Mouse (Mus musculus) liver, adult 2 months (tissue): Measurements from ENCODE around the gene Tm9sf1. TPM values are rescaled to one million over a fixed set of nuclear protein-coding genes. Genes with fewer than 3 reads are reported as not detected.
A peak's percentile ranks its signal among the peaks of the same experiment; 100 is the strongest.

ENCODE experiments used
- DNase-seq: peaks from one replicate; pipeline ENCODE4 v3.0.0-alpha.2; 2011; ENCODE audit warnings: low read depth, low spot score; ENCODE audit errors: extremely low read depth
- H3K27ac ChIP-seq: fragments of 200-500 bp; replicated peaks from 2 replicates; pipeline ENCODE4 v1.5.1; 2012; ENCODE audit warnings: low read depth, mild to moderate bottlenecking, control low read depth, inconsistent platforms, low read length; ENCODE audit not compliant: insufficient read depth
- H3K27me3 ChIP-seq: fragments of 200-500 bp; 2 replicates; pipeline ENCODE4 v1.6.1; 2012; ENCODE audit warnings: mild to moderate bottlenecking, moderate library complexity, low read length, inconsistent platforms; ENCODE audit not compliant: control insufficient read depth, insufficient read depth
- H3K36me3 ChIP-seq: fragments of 200-500 bp; 2 replicates; pipeline ENCODE4 v1.6.1; 2012; ENCODE audit warnings: low read length, inconsistent platforms; ENCODE audit not compliant: control insufficient read depth, insufficient read depth
- H3K4me1 ChIP-seq: fragments of 200-500 bp; 2 replicates; pipeline ENCODE4 v1.6.1; 2011; ENCODE audit warnings: low read length; ENCODE audit not compliant: control insufficient read depth, insufficient read depth
- H3K4me3 ChIP-seq: fragments of 200-500 bp; 2 replicates; pipeline ENCODE4 v1.5.1; 2011; ENCODE audit warnings: low read depth, mild to moderate bottlenecking, control low read depth, low read length, moderate library complexity; ENCODE audit not compliant: insufficient read depth
- H3K79me2 ChIP-seq: fragments of 200-500 bp; 2 replicates; pipeline ENCODE4 v1.6.1; 2012; ENCODE audit warnings: inconsistent platforms, mild to moderate bottlenecking, low read length, moderate library complexity; ENCODE audit not compliant: control insufficient read depth, insufficient read depth
- H3K9ac ChIP-seq: fragments of 200-500 bp; 2 replicates; pipeline ENCODE4 v1.6.1; 2012; ENCODE audit warnings: low read depth, mild to moderate bottlenecking, control low read depth, inconsistent platforms, low read length
- CTCF ChIP-seq: fragments of 200-500 bp; IDR thresholded peaks from 2 replicates; pipeline ENCODE4 v1.5.1; 2011; ENCODE audit warnings: low read depth, low read length, control low read depth
- POLR2A ChIP-seq: fragments of 200-500 bp; IDR thresholded peaks from 2 replicates; pipeline ENCODE4 v1.6.1; 2011; ENCODE audit warnings: low read length, control low read depth; ENCODE audit not compliant: insufficient read depth; ENCODE audit errors: extremely low read depth
- WGBS: fragments of 180-500 bp; shearing (Covaris S2); methylation state at CpG from one replicate; pipeline ENCODE4 v1.1.7; 2018; 5-methylcytosine and 5-hydroxymethylcytosine counted together
- polyA plus RNA-seq: library from polyadenylated mRNA; depleted of rRNA; stranded (reverse); fragments of >200 nt; gene quantifications from 2 replicates; pipeline ENCODE4 v1.2.3, GENCODE M21; 2012
- total RNA-seq: library from RNA; depleted of rRNA; stranded (reverse); fragments of >200 nt; gene quantifications from 2 replicates; pipeline ENCODE4 v1.2.3, GENCODE M21; 2014

The Tm9sf1 gene
- total and polyA plus RNA-seq, 2 experiments: 46.5 to 70.4 TPM

DNA sequence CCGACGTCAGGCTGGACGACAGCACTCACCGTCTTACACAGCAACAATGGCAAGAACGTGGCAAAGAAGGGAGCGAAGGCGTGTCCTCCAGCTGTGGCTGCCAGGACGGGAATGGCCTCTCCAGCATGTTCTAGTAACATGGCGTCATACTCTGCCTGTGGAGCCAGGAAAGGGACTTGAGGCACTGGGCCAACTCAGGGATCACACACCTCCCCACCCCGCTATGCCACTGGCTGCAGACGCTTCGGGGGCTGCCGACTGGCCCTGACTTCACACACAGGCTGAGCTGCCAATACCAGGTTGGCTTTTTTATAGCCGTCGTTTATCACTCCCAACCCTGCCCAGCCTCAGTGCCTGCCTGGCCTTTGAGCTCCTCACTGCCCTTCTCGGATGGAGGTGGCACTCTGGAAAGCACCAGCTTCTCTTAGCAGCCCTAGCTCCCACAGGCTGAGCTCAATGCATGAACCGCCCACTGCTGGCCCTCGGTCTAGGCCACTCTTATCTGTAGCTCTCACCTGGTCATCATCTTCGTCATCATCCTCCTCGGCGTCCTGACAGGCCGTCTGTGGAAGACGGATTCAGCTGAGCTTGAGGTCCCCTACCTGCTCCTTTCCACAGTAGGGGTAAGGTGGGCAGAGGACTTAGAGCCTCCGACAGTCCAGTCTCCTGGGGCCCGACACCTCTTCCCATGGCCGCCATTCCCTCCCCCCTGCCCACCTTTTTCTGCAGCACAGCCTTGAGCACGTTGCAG lies 15.4 kb downstream of the Tm9sf1 start:
- no peak overlapping the region for H3K9ac ChIP-seq
- H3K4me1 ChIP-seq: no peaks in the 10 kb centered on the region
- DNase-seq: no peak
- H3K79me2 ChIP-seq: no peaks in the 10 kb centered on the region
- H3K36me3 ChIP-seq: peaks cover 5% of the 10 kb centered on the region; the same call in 1 of the 2 replicates
- 94% methylated on average over 27 of the region's 27 CpGs for WGBS
- no peaks in the 10 kb centered on the region for H3K27me3 ChIP-seq
- no peak overlapping the region for H3K4me3 ChIP-seq
- no peak for TF ChIP-seq POLR2A
- no peak for TF ChIP-seq CTCF
- no peak overlapping the region for H3K27ac ChIP-seq

DNA sequence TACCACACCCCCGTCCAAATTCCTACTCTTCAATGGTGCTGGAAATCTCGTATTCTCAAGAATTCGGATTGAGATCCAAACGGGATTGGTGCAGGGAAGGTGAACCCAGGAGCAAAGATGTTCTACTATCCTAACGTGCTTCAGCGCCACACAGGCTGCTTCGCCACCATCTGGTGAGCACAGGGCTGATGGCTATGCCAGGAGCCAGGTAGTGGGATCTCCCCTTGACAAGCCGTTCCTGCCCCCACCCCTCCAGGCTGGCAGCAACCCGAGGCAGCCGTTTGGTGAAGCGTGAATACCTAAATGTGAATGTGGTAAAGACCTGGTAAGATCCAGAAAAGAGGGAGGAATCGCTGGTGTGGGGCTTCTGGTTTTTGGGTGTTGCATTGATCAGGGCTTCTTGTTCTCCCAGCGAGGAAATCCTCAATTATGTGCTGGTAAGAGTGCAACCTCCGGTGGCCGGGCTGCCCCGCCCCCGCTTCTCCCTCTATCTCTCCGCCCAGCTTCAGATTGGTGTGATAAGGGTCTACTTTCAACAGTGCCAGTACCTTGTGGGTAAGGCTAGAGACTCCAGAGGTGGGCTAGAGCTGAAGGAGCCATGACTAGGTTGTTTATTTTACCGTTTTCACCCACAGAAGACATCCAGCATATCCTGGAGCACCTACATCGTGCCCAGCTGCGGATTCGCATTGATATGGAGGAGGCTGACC lies 25.0 kb downstream of the Tm9sf1 start:
- 36% methylated on average over 22 of the region's 22 CpGs for WGBS
- H3K4me1 ChIP-seq: peaks cover 3% of the 10 kb centered on the region; the same call in 1 of the 2 replicates
- TF ChIP-seq POLR2A (no peak), CTCF (0 out of 2 replicates have a peak, but pooled peaks have one; percentile 0)

DNA sequence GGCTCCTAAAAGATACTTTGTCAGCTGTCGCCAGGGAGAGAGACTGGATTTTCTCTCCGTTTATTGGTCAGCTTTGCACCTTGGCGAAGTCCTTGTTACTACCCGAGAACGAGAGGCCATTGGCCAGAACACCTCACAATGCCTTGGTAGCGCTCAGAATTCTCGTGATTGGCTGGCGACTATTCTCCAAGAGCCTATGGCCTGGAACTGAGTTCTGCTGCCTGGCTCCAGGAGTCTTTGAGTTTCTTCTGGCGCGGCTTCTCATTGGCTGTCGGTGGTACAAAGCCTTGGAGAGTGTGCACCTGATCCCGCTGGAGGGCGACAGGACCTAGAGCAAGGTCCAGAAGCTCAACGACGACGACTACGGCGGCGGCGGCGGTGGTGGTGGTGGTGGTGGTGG lies 25.8 kb downstream of the Tm9sf1 start, which contains the start of gene Rec8:
Gene Rec8 (plus strand): TSS at position 216 of the 400 bp plus-strand sequence.
- Histone ChIP-seq H3K4me1 (peaks cover 3% of the 10 kb centered on the region; the same call in 1 of the 2 replicates), H3K36me3 (no peaks in the 10 kb centered on the region), H3K4me3 (peak within 1 kb of the TSS; percentile 5; the same call in 1 of the 2 replicates), H3K9ac (no peak within 1 kb of the TSS), H3K27ac (no peak within 1 kb of the TSS), H3K27me3 (no peaks in the 10 kb centered on the region), H3K79me2 (no peaks in the 10 kb centered on the region)
- 21% methylated on average over 21 of the region's 21 CpGs for WGBS
- DNase-seq: peak; percentile 71
- TF ChIP-seq POLR2A (no peak), CTCF (0 out of 2 replicates have a peak, but pooled peaks have one; percentile 4)

More for the DNA sequence above, 25.0 kb downstream of the Tm9sf1 start:
- Histone ChIP-seq H3K79me2 (no peaks in the 10 kb centered on the region), H3K9ac (no peak overlapping the region), H3K27me3 (no peaks in the 10 kb centered on the region), H3K36me3 (no peaks in the 10 kb centered on the region), H3K27ac (no peak overlapping the region), H3K4me3 (peak overlapping the region; percentile 5; the same call in 1 of the 2 replicates)
- no peak for DNase-seq

DNA sequence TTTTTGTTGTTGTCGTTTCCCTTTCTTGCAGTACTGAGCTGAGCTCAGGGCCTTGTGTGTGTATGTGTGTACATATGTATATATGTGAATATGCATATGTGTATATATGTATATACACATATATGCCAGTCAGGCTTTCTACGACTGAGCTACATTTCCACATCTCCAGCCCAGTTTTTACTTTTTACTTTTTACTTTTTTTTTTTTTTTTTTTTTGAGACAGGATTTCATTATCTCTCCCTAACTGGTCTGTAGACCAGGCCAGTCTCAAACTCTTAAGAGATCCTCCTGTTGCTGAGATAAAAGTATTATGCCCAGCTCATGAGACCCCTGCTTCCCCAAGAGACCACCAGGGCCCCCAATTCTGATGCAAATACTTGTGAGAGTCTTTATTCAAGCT lies 26.8 kb downstream of the Tm9sf1 start:
- no peaks in the 10 kb centered on the region for H3K79me2 ChIP-seq
- H3K27me3 ChIP-seq: no peaks in the 10 kb centered on the region
- no peaks in the 10 kb centered on the region for H3K36me3 ChIP-seq
- no peak overlapping the region for H3K4me3 ChIP-seq
- no peak for DNase-seq
- TF ChIP-seq POLR2A (no peak), CTCF (no peak)
- H3K27ac ChIP-seq: no peak overlapping the region
- no peak overlapping the region for H3K9ac ChIP-seq
- 78% methylated on average over 2 of the region's 2 CpGs for WGBS
- peaks cover 3% of the 10 kb centered on the region; the same call in 1 of the 2 replicates for H3K4me1 ChIP-seq

DNA sequence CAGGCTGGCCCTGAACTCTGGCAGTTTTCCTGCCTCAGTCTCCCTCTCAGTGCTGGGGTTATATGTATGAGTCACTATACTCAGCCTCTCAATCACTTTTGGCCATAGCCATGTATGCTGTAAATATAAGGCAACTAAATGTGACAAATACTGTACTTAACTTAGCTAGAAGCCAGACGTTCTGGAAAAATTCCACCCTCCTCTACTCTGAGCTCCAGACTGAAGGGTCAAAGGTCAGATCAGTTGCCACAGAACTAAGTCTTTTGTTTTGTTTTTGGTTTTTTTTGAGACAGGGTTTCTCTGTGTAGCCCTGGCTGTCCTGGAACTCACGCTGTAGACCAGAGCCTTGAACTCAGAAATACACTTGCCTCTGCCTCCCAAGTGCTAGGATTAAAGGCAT lies 27.7 kb downstream of the Tm9sf1 start:
- no peak for TF ChIP-seq CTCF
- TF ChIP-seq POLR2A: no peak
- peaks cover 3% of the 10 kb centered on the region; the same call in 1 of the 2 replicates for H3K4me1 ChIP-seq
- H3K9ac ChIP-seq: no peak overlapping the region
- no peaks in the 10 kb centered on the region for H3K79me2 ChIP-seq
- no peaks in the 10 kb centered on the region for H3K27me3 ChIP-seq
- no peak overlapping the region for H3K4me3 ChIP-seq
- H3K27ac ChIP-seq: no peak overlapping the region; the same call in 1 of the 2 replicates
- 21% methylated on average over 2 of the region's 2 CpGs for WGBS
- peak; percentile 81 for DNase-seq
- no peaks in the 10 kb centered on the region for H3K36me3 ChIP-seq
